Mouse (Mus musculus) midbrain, embryonic 12.5 days (tissue): ENCODE measurements around the gene Inhba. TPM values are rescaled to one million over a fixed set of nuclear protein-coding genes. Genes with fewer than 3 reads are reported as not detected.

Source experiments
- ATAC-seq: fragments of 200-750 bp; cut with Nextera tagmentation; 2 replicates; pipeline ENCODE4 v1.8.0; 2017; ENCODE audit warnings: low read depth, moderate TSS enrichment, moderate library complexity; ENCODE audit not compliant: low FRiP score
- H3K27ac ChIP-seq: fragments of 300-500 bp; sonication (generic); replicated peaks from 2 replicates; pipeline ENCODE4 v1.5.1; 2016; ENCODE audit warnings: mild to moderate bottlenecking
- H3K27me3 ChIP-seq: fragments of 300-500 bp; sonication (generic); 2 replicates; pipeline ENCODE4 v1.6.1; 2016; ENCODE audit warnings: mild to moderate bottlenecking
- H3K36me3 ChIP-seq: fragments of 300-500 bp; sonication (generic); 2 replicates; pipeline ENCODE4 v1.6.1; 2016
- H3K4me1 ChIP-seq: fragments of 300-500 bp; sonication (generic); 2 replicates; pipeline ENCODE4 v1.6.1; 2016
- H3K4me2 ChIP-seq: fragments of 300-500 bp; sonication (generic); replicated peaks from 2 replicates; pipeline ENCODE4 v1.6.1; 2016; ENCODE audit warnings: mild to moderate bottlenecking, moderate library complexity
- H3K4me3 ChIP-seq: fragments of 300-500 bp; sonication (generic); 2 replicates; pipeline ENCODE4 v1.5.1; 2016; ENCODE audit warnings: mild to moderate bottlenecking
- H3K9ac ChIP-seq: fragments of 300-500 bp; sonication (generic); replicated peaks from 2 replicates; pipeline ENCODE4 v1.6.1; 2016; ENCODE audit warnings: mild to moderate bottlenecking, moderate library complexity
- H3K9me3 ChIP-seq: fragments of 300-500 bp; sonication (generic); 2 replicates; pipeline ENCODE4 v1.6.1; 2016; ENCODE audit warnings: mild to moderate bottlenecking
- WGBS: fragments of 180-500 bp; shearing (Covaris S2); methylation state at CpG from one replicate; pipeline ENCODE4 v1.1.7; 2016; 5-methylcytosine and 5-hydroxymethylcytosine counted together
- polyA plus RNA-seq: library from polyadenylated mRNA; unstranded; fragments of >200 nt; fragmentation: Nextera tagmentation; extraction: Ambion mirVana; gene quantifications from 2 replicates; pipeline ENCODE4 v1.2.1, GENCODE M21; 2016

Gene Inhba
- 1.0 and 1.5 TPM in 2 replicates for polyA plus RNA-seq

DNA sequence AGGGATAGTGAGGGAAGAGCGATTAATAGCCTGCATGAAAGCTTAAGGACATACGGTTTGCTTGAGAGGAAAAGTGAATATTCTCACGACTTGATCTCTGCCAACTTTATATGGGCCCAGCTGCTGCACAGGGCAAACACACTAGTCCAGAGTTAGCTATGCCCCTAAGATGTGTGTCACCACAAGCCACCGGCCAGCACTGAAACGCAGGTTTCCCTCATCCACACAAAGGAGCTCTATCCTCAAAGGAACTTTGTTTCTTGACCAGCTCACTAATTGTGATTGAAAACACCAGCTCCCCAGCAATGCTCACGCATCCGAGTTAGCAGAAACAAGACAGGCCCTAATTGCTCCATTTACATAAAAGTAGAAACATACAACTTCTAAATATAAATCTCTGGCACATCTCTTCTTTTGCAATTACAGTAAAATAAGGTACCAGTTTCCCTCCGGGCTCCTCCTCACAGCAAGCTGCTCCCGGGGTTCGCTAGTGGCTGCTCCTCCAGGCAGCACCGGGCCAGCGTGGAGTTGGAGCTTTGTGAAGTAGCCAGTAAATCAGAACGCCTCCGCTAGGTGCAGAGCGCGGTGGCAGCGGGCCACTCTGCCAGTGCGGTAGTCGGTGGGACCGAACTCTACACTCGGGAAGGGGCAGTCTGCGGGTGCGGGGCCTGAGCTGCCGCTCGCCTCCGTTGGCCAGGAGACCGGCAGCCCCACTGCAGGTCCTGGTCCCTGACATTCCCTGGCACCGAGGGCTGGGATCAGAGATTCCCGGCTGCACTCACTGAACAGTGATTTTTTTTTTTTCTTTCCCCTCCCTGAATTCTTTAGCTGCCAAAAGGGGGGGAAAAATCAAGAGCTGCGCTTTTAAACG is at the start of gene Inhba:
Gene Inhba (plus strand): TSS at position 480 of the 871 bp plus-strand sequence.
- Histone ChIP-seq H3K4me2 (peak within 1 kb of the TSS; percentile 80), H3K36me3 (no peaks in the 10 kb centered on the region), H3K4me1 (peaks cover 9% of the 10 kb centered on the region; the same call in 1 of the 2 replicates), H3K27ac (no peak within 1 kb of the TSS), H3K9me3 (no peaks in the 10 kb centered on the region), H3K9ac (peak within 1 kb of the TSS; percentile 61; the same call in 1 of the 2 replicates), H3K27me3 (peaks cover 43% of the 10 kb centered on the region), H3K4me3 (peak within 1 kb of the TSS; percentile 49)
- 4% methylated on average over 31 of the region's 31 CpGs for WGBS
- ATAC-seq = peak; percentile 77

DNA sequence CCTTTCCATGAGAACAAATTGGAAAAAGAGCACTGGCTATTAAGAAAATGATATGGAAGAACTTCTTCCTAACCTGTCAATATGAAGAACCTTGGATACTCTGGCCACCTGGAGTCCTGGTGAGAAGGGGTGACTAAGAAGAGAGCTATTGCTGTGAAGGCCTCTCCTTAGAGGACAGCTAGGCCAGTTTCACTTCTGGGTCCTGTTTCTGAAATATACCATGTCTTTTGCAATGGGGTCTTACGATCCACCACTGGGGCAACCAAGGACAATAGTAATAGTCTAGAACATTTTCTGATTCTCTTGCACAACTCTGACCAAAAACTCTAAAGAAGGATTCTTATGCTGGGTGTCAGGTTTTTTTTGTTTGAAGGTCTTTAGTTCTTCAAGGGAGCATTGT is 35.1 kb upstream of the Inhba start:
- H3K9ac ChIP-seq = no peak overlapping the region
- 96% methylated on average over 1 of the region's 1 CpGs for WGBS
- no peaks in the 10 kb centered on the region for H3K9me3 ChIP-seq
- no peak overlapping the region for H3K27ac ChIP-seq
- no peak overlapping the region for H3K4me3 ChIP-seq
- H3K4me1 ChIP-seq = no peaks in the 10 kb centered on the region
- no peak for ATAC-seq
- no peaks in the 10 kb centered on the region for H3K27me3 ChIP-seq
- no peaks in the 10 kb centered on the region for H3K36me3 ChIP-seq
- H3K4me2 ChIP-seq = no peak overlapping the region

DNA sequence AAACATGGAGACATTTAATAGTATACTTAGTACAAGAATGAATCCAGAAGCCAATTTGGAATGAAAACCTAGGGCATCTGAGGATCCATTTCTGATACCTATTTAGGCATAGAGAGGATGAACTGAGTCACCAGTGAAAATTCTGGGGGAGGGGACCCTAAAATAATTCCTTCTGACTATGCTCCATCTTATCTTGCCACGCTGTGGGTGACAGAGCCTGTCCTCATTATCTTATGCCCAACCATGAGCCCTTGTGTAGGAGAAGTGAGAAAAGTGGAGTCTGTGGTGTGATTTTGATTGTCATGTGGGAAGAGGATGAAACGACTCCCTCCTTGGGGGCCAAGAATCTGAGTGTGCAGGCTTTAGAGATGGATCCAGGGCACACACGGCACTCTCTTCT is 32.1 kb upstream of the Inhba start:
- no peak overlapping the region for H3K4me2 ChIP-seq
- no peak overlapping the region for H3K4me3 ChIP-seq
- no peaks in the 10 kb centered on the region for H3K4me1 ChIP-seq
- ATAC-seq = no peak
- no peaks in the 10 kb centered on the region for H3K9me3 ChIP-seq
- WGBS = 86% methylated on average over 3 of the region's 3 CpGs
- no peak overlapping the region for H3K9ac ChIP-seq
- H3K27me3 ChIP-seq = no peaks in the 10 kb centered on the region
- H3K27ac ChIP-seq = no peak overlapping the region
- H3K36me3 ChIP-seq = no peaks in the 10 kb centered on the region

DNA sequence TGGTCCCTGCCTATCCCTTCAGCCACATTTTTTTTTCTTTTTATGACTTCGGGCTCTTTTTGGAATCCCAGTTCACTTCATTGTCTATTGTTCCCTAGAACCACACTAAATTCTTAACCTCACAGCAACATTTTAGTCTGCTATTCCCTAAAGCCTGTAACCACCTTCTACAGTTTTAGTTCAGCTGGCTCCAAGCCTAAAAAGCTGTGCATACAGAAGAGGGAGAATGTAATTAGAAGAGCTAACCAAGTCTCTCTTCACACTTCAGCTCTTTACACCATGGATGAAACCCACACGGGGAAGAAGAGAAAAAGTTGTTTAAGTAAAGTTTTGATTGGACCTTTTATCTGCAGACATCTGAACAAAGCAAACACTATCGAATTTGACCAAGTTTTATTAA is 29.6 kb upstream of the Inhba start:
- Histone ChIP-seq H3K9me3 (no peaks in the 10 kb centered on the region), H3K4me1 (no peaks in the 10 kb centered on the region), H3K4me2 (no peak overlapping the region), H3K9ac (no peak overlapping the region), H3K27me3 (no peaks in the 10 kb centered on the region), H3K27ac (no peak overlapping the region), H3K4me3 (no peak overlapping the region), H3K36me3 (no peaks in the 10 kb centered on the region)
- ATAC-seq = no peak
- 87% methylated on average over 3 of the region's 3 CpGs for WGBS

DNA sequence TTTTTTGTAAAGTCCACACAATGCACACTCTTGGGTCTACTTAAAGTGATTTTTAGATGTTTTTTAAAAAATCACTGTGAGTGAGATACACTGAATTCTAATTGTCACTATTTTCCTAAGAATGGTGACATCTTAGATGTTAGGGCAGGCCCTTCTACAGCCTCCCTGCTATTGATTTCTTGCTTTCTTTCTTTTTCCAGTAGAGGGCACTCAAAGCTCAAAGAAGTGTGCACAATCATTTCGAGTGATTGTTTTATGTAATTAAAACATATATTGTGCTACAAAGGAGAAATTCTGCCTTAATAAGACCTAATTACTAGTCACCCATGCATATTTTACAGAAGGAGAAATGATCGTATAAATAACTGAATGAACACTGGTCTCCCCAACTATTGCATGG is 25.9 kb upstream of the Inhba start:
- no peak overlapping the region for H3K27ac ChIP-seq
- H3K36me3 ChIP-seq = no peaks in the 10 kb centered on the region
- H3K9ac ChIP-seq = no peak overlapping the region
- WGBS = 80% methylated on average over 2 of the region's 2 CpGs
- no peaks in the 10 kb centered on the region for H3K4me1 ChIP-seq
- no peaks in the 10 kb centered on the region for H3K27me3 ChIP-seq
- ATAC-seq = no peak
- H3K4me3 ChIP-seq = no peak overlapping the region
- H3K4me2 ChIP-seq = no peak overlapping the region
- H3K9me3 ChIP-seq = no peaks in the 10 kb centered on the region

DNA sequence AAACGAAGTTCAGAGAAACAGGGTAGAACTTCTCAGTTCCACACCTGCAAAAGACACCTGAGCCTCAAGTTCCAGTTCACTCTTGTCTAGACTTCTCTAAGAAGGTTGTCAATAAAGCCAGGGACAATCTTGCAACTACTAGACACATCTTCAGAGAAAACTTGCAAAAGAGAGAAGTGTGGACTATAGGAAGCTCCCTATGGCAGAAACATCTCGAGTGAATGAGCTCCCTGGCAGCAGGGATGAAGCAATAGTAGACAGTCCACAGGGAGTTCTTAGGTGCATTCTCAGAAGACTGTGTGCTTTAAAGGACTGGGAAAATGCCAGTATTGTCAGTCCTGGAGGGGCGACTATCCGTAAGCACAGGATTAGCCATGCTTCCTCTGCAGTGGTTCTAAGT is 25.5 kb upstream of the Inhba start:
- no peaks in the 10 kb centered on the region for H3K4me1 ChIP-seq
- H3K27ac ChIP-seq = no peak overlapping the region
- H3K9me3 ChIP-seq = no peaks in the 10 kb centered on the region
- H3K36me3 ChIP-seq = no peaks in the 10 kb centered on the region
- no peak overlapping the region for H3K4me3 ChIP-seq
- H3K4me2 ChIP-seq = no peak overlapping the region
- no peak for ATAC-seq
- no peak overlapping the region for H3K9ac ChIP-seq
- no peaks in the 10 kb centered on the region for H3K27me3 ChIP-seq
- WGBS = 84% methylated on average over 4 of the region's 4 CpGs

DNA sequence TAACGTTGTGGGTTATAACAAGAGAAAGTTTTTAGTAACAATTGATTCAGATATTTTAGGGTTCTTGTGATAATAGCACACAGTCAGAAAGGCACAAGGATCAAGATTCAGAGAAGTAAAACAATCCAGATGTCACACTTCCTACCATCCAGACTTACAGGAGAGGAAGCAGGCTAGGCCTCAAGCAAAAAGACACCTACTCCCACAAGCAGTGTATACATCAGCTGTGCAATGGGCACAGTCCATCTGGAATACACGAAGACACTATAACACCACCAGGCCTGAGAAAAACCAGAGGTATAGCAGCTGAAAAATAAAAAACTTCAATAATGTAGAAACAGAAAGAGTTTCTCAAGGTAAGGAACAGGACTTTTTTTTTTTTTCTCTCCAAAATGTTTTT is 16.3 kb upstream of the Inhba start:
- no peaks in the 10 kb centered on the region for H3K27me3 ChIP-seq
- no peak overlapping the region for H3K4me2 ChIP-seq
- ATAC-seq = no peak
- H3K4me3 ChIP-seq = no peak overlapping the region
- H3K27ac ChIP-seq = no peak overlapping the region
- 90% methylated on average over 2 of the region's 2 CpGs for WGBS
- H3K9me3 ChIP-seq = no peaks in the 10 kb centered on the region
- no peaks in the 10 kb centered on the region for H3K4me1 ChIP-seq
- no peak overlapping the region for H3K9ac ChIP-seq
- no peaks in the 10 kb centered on the region for H3K36me3 ChIP-seq

DNA sequence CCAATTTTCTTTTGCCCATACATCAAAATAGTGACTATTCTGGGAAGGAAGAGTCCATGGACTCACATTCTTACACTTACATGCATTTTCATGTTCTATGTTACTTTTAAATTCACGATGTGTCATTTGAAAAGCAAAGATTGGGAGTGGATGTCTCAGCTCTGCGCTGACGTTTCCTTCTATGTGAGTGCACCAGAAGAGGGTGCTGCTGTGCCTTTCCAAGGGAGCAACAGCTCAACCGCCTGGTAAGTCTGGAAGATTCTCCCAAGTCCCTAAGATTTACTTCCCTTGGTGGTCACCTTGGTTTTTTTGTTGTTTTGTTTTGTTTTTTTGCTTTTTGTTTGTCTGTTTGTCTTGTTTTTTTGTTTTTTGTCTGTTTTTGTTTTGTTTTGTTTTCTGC is 6.1 kb upstream of the Inhba start:
- H3K4me1 ChIP-seq = no peaks in the 10 kb centered on the region
- H3K9ac ChIP-seq = no peak overlapping the region
- H3K36me3 ChIP-seq = no peaks in the 10 kb centered on the region
- no peak overlapping the region for H3K4me3 ChIP-seq
- H3K27me3 ChIP-seq = peaks cover under 1% of the 10 kb centered on the region; the same call in 1 of the 2 replicates
- H3K27ac ChIP-seq = no peak overlapping the region
- H3K9me3 ChIP-seq = no peaks in the 10 kb centered on the region
- 14% methylated on average over 4 of the region's 4 CpGs for WGBS
- H3K4me2 ChIP-seq = no peak overlapping the region
- ATAC-seq = 0 out of 2 replicates have a peak, but pooled peaks have one; percentile 54

DNA sequence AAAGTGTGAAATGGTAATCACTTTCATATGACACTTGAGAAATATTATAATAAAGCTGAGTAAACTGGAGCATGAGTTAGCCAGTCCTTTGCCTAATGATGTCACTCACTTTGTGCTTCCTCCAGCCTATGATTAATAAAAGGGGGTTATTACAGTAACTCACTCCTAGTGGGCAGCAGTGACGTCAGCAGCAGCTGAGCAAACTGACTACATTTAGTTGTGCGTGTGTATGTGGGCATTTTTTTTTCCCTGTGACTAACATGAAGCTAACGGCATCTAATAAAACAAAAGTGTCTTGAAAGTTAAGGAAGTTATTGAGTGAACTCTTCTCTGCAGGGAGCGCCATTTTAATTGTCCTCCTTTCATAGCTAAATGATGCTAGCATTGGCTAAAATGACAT is 3.9 kb upstream of the Inhba start:
- Histone ChIP-seq H3K27ac (no peak overlapping the region), H3K4me2 (no peak overlapping the region), H3K4me3 (no peak overlapping the region), H3K4me1 (no peaks in the 10 kb centered on the region), H3K27me3 (peaks cover 19% of the 10 kb centered on the region), H3K9me3 (no peaks in the 10 kb centered on the region), H3K9ac (no peak overlapping the region), H3K36me3 (no peaks in the 10 kb centered on the region)
- 85% methylated on average over 4 of the region's 4 CpGs for WGBS
- no peak for ATAC-seq

DNA sequence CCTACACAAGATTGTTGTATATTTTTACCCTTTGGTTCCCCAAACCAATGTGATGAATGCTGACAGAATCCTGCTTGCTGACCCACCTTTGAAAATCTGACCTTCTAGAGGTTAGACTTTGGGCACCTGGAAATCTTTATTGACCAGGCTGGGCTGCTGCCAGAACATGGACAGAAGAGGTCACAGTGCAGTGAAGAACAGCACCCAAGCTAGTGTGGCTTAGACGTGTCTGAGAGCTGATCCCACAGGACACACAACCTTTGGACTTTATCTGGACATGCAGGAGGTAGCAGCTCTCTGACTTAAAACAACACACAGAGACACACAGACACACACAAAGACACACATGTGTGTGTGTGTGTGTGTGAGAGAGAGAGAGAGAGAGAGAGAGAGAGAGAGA is 3.3 kb upstream of the Inhba start:
- no peak overlapping the region for H3K4me3 ChIP-seq
- H3K27me3 ChIP-seq = peaks cover 25% of the 10 kb centered on the region
- H3K4me1 ChIP-seq = no peaks in the 10 kb centered on the region
- H3K4me2 ChIP-seq = no peak overlapping the region
- 59% methylated on average over 1 of the region's 1 CpGs for WGBS
- no peak overlapping the region for H3K9ac ChIP-seq
- H3K36me3 ChIP-seq = no peaks in the 10 kb centered on the region
- H3K27ac ChIP-seq = no peak overlapping the region
- H3K9me3 ChIP-seq = no peaks in the 10 kb centered on the region
- no peak for ATAC-seq

DNA sequence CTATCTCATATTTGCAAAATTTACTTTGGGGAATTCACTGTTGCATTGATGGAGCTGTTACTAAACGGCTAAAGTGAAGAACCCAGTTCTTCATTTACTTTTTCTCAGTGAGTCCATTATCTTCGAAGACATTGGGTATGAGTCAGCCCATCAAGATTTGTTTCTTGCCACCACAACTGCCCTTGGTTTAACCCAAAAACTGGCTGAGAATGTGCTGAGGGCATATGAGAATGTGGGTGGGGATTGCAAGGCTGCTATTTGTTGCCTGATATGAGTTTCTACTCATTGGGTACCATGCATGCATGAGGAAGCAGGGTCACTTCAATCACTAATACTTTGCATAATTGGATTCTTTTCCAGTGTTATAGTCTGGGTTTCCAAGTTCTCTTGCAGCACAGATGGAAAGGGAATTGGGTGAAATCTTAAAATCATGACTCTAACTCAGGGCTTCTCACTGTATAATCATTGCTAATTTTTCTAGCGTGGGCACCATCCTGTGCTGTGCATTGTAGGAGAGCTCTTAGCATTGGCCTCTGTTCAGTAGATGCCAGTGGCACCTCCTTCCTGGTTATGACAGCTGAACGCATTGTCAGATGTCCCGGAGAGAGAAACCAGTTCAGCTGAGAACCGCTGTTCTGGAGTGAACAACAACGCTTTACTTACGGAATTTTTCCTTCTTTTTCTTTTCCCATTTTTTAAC is 1.7 kb upstream of the Inhba start:
- peaks cover 31% of the 10 kb centered on the region for H3K27me3 ChIP-seq
- no peak overlapping the region for H3K27ac ChIP-seq
- H3K9me3 ChIP-seq = no peaks in the 10 kb centered on the region
- 94% methylated on average over 8 of the region's 8 CpGs for WGBS
- H3K4me2 ChIP-seq = no peak overlapping the region
- no peak overlapping the region for H3K4me3 ChIP-seq
- H3K4me1 ChIP-seq = no peaks in the 10 kb centered on the region
- no peak overlapping the region for H3K9ac ChIP-seq
- no peaks in the 10 kb centered on the region for H3K36me3 ChIP-seq
- no peak for ATAC-seq

DNA sequence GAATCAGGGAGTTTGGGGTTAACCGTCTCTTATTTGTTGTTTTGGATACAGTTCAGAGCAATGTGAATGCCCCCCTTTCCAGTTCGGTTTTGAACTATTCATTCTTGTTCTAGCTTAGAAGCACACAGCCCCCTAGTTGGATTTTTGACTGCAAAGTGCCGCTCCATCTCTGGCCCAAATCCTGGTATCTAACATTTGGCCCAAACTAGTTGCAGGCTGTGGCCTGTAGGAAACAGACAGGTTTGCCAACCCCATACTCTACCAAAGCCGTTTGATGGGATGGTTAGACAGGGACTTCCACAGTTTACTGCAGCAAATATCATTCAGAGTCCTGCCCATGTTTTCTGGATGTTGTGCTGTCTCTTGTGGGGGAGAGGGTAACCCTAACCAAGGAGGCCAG is 1.1 kb upstream of the Inhba start:
- no peaks in the 10 kb centered on the region for H3K4me1 ChIP-seq
- H3K4me2 ChIP-seq = no peak overlapping the region
- 86% methylated on average over 4 of the region's 4 CpGs for WGBS
- no peak overlapping the region for H3K9ac ChIP-seq
- H3K4me3 ChIP-seq = no peak overlapping the region
- no peaks in the 10 kb centered on the region for H3K36me3 ChIP-seq
- no peak for ATAC-seq
- H3K27me3 ChIP-seq = peaks cover 33% of the 10 kb centered on the region
- H3K9me3 ChIP-seq = no peaks in the 10 kb centered on the region
- no peak overlapping the region for H3K27ac ChIP-seq
